Mouse (Mus musculus) spleen, adult 2 months (tissue): ENCODE results near the gene Havcr2. TPM values are rescaled to one million over a fixed set of nuclear protein-coding genes. Genes with fewer than 3 reads are reported as not detected.

ENCODE experiments used
- DNase-seq, 2 experiments: peaks; one replicate each; pipeline versions ENCODE4 v3.0.0 to v3.0.0-alpha.2; 2012 to 2021; ENCODE audit warnings: low spot score in 2 of 2, low read depth in 1 of 2
- H3K27ac ChIP-seq: fragments of 200-500 bp; 2 replicates; pipeline ENCODE4 v1.5.1; 2012; ENCODE audit warnings: low read length, inconsistent platforms; ENCODE audit not compliant: insufficient read depth
- H3K27me3 ChIP-seq: fragments of 200-500 bp; 2 replicates; pipeline ENCODE4 v1.6.1; 2012; ENCODE audit warnings: mild to moderate bottlenecking, moderate library complexity, low read length, inconsistent platforms; ENCODE audit not compliant: control insufficient read depth, insufficient read depth
- H3K36me3 ChIP-seq: fragments of 200-500 bp; 2 replicates; pipeline ENCODE4 v1.6.1; 2012; ENCODE audit warnings: mild to moderate bottlenecking, low read length, inconsistent platforms; ENCODE audit not compliant: control insufficient read depth, insufficient read depth
- H3K4me1 ChIP-seq: fragments of 200-500 bp; 2 replicates; pipeline ENCODE4 v1.6.1; 2011; ENCODE audit warnings: inconsistent platforms; ENCODE audit not compliant: control insufficient read depth, insufficient read depth, insufficient read length
- H3K4me3 ChIP-seq: fragments of 200-500 bp; 2 replicates; pipeline ENCODE4 v1.5.1; 2011; ENCODE audit warnings: mild to moderate bottlenecking, inconsistent platforms; ENCODE audit not compliant: insufficient read depth, insufficient read length; ENCODE audit errors: extremely low read depth
- CTCF ChIP-seq: fragments of 200-500 bp; IDR thresholded peaks from 2 replicates; pipeline ENCODE4 v1.5.1; 2011; ENCODE audit warnings: mild to moderate bottlenecking, inconsistent platforms; ENCODE audit not compliant: insufficient read depth, insufficient read length, insufficient replicate concordance; ENCODE audit errors: extremely low read depth
- POLR2A ChIP-seq: fragments of 200-500 bp; IDR thresholded peaks from 2 replicates; pipeline ENCODE4 v1.6.1; 2011; ENCODE audit warnings: low read depth, low read length, inconsistent platforms
- WGBS: fragments of 180-500 bp; shearing (Covaris S2); methylation state at CpG from one replicate; pipeline ENCODE4 v1.1.7; 2018; 5-methylcytosine and 5-hydroxymethylcytosine counted together
- polyA plus RNA-seq: library from polyadenylated mRNA; depleted of rRNA; stranded (reverse); fragments of >200 nt; gene quantifications from 2 replicates; pipeline ENCODE4 v1.2.3, GENCODE M21; 2012

Havcr2 gene
- polyA plus RNA-seq, 1 experiment, result 3.2 TPM

- Histone ChIP-seq H3K4me1 (no peaks in the 10 kb centered on the region), H3K36me3 (no peaks in the 10 kb centered on the region), H3K27ac (no peak overlapping the region), H3K27me3 (no peaks in the 10 kb centered on the region), H3K4me3 (no peak overlapping the region)
- 90% methylated on average over 2 of the region's 2 CpGs for WGBS
- no peak for DNase-seq
- TF ChIP-seq CTCF, result no peak
Measured at GRCm38 (mm10) chr11:46430123-46430522, 24.6 kb upstream of the Havcr2 start.

GRCm38 (mm10) chr11:46431129-46431528 is 23.6 kb upstream of the Havcr2 start:
- TF ChIP-seq CTCF (peak; percentile 76; the same call in 1 of the 2 replicates), POLR2A (no peak)
- no peak overlapping the region for H3K27ac ChIP-seq
- H3K4me1 ChIP-seq, result no peaks in the 10 kb centered on the region
- peak; percentile 70 to 82 for DNase-seq
- H3K36me3 ChIP-seq, result no peaks in the 10 kb centered on the region
- H3K27me3 ChIP-seq, result no peaks in the 10 kb centered on the region
- WGBS, result 40% methylated on average over 3 of the region's 3 CpGs
- no peak overlapping the region for H3K4me3 ChIP-seq

GRCm38 (mm10) chr11:46435363-46435762 is 19.4 kb upstream of the Havcr2 start:
- Histone ChIP-seq H3K4me3 (no peak overlapping the region), H3K36me3 (peaks cover 2% of the 10 kb centered on the region; the same call in 1 of the 2 replicates), H3K27ac (no peak overlapping the region), H3K27me3 (no peaks in the 10 kb centered on the region), H3K4me1 (0 out of 2 replicates have a peak, but pooled peaks cover 3% of the 10 kb centered on the region)
- DNase-seq, result no peak
- TF ChIP-seq POLR2A (no peak), CTCF (no peak)

- peak within 1 kb of the TSS; percentile 87 for H3K4me3 ChIP-seq
- WGBS, result under 1% methylated on average over 59 of the region's 59 CpGs
- H3K27ac ChIP-seq, result peak within 1 kb of the TSS; percentile 94
- H3K4me1 ChIP-seq, result 0 out of 2 replicates have a peak, but pooled peaks cover 3% of the 10 kb centered on the region
- DNase-seq, result peak; percentile 93 to 94
- H3K36me3 ChIP-seq, result peaks cover 9% of the 10 kb centered on the region; the same call in 1 of the 2 replicates
- H3K27me3 ChIP-seq, result no peaks in the 10 kb centered on the region
- TF ChIP-seq POLR2A, result peak; percentile 65
- TF ChIP-seq CTCF, result no peak
Measured at GRCm38 (mm10) chr11:46436760-46437458, 17.8 kb upstream of the Havcr2 start, which contains the start of gene Med7. Gene Med7, plus strand, starts transcription at chr11:46436925.

GRCm38 (mm10) chr11:46437459-46438000 is 17.2 kb upstream of the Havcr2 start:
- no peak for DNase-seq
- H3K4me3 ChIP-seq, result peak overlapping the region; percentile 87
- H3K4me1 ChIP-seq, result 0 out of 2 replicates have a peak, but pooled peaks cover 3% of the 10 kb centered on the region
- no peaks in the 10 kb centered on the region for H3K27me3 ChIP-seq
- H3K27ac ChIP-seq, result peak overlapping the region; percentile 94
- 2% methylated on average over 23 of the region's 23 CpGs for WGBS
- H3K36me3 ChIP-seq, result peaks cover 9% of the 10 kb centered on the region; the same call in 1 of the 2 replicates
- TF ChIP-seq POLR2A (no peak), CTCF (no peak)

GRCm38 (mm10) chr11:46439005-46439543 is 15.7 kb upstream of the Havcr2 start:
- Histone ChIP-seq H3K4me1 (0 out of 2 replicates have a peak, but pooled peaks cover 3% of the 10 kb centered on the region), H3K27me3 (no peaks in the 10 kb centered on the region), H3K36me3 (peaks cover 10% of the 10 kb centered on the region; the same call in 1 of the 2 replicates), H3K4me3 (no peak overlapping the region), H3K27ac (no peak overlapping the region)
- no peak for DNase-seq
- TF ChIP-seq POLR2A (no peak), CTCF (no peak)
- WGBS, result 65% methylated on average over 5 of the region's 5 CpGs
